Mouse (Mus musculus): Measurements from ENCODE around the gene Sp9.

Sp9 gene

GRCm38 (mm10) chr2:73274119-73274920, 2.6 kb downstream of the Sp9 start:
- no peak for DNase-seq (ENCODE audit: low spot score)

- no peak for DNase-seq (ENCODE audit: low spot score)
Observed at GRCm38 (mm10) chr2:73275261-73276040, 3.7 kb downstream of the Sp9 start.

GRCm38 (mm10) chr2:73276141-73276571, 4.4 kb downstream of the Sp9 start:
- no peak for DNase-seq (ENCODE audit: low spot score)

GRCm38 (mm10) chr2:73277021-73277708, 5.4 kb downstream of the Sp9 start:
- DNase-seq (ENCODE audit: low spot score) = no peak

GRCm38 (mm10) chr2:73277709-73278075, 6.0 kb downstream of the Sp9 start:
- DNase-seq (ENCODE audit: low spot score) = no peak

GRCm38 (mm10) chr2:73278131-73278854, 6.6 kb downstream of the Sp9 start:
- peak; percentile 73 for DNase-seq (ENCODE audit: low spot score)

GRCm38 (mm10) chr2:73278869-73279268, 7.1 kb downstream of the Sp9 start:
- DNase-seq (ENCODE audit: low spot score) = no peak

GRCm38 (mm10) chr2:73279271-73280038, 7.7 kb downstream of the Sp9 start:
- no peak for DNase-seq (ENCODE audit: low spot score)

GRCm38 (mm10) chr2:73280356-73281047, 8.8 kb downstream of the Sp9 start:
- DNase-seq (ENCODE audit: low spot score) = no peak

- no peak for DNase-seq (ENCODE audit: low spot score)
Observed at GRCm38 (mm10) chr2:73281048-73281661, 9.4 kb downstream of the Sp9 start.

- no peak for DNase-seq (ENCODE audit: low spot score)
Observed at GRCm38 (mm10) chr2:73281707-73282106, 10.0 kb downstream of the Sp9 start.

GRCm38 (mm10) chr2:73285630-73286029, 13.9 kb downstream of the Sp9 start:
- DNase-seq (ENCODE audit: low spot score) = no peak

GRCm38 (mm10) chr2:73291130-73291529, 19.4 kb downstream of the Sp9 start:
- no peak for DNase-seq (ENCODE audit: low spot score)

- DNase-seq (ENCODE audit: low spot score) = no peak
Observed at GRCm38 (mm10) chr2:73295023-73295422, 23.3 kb downstream of the Sp9 start.

- no peak for DNase-seq (ENCODE audit: low spot score)
Observed at GRCm38 (mm10) chr2:73298154-73298553, 26.4 kb downstream of the Sp9 start.

- DNase-seq (ENCODE audit: low spot score) = no peak
Observed at GRCm38 (mm10) chr2:73298841-73299240, 27.1 kb downstream of the Sp9 start.

- DNase-seq (ENCODE audit: low spot score) = no peak
Observed at GRCm38 (mm10) chr2:73301979-73302378, 30.3 kb downstream of the Sp9 start.

GRCm38 (mm10) chr2:73302722-73303121, 31.0 kb downstream of the Sp9 start:
- DNase-seq (ENCODE audit: low spot score) = no peak

GRCm38 (mm10) chr2:73304506-73304905, 32.8 kb downstream of the Sp9 start:
- DNase-seq (ENCODE audit: low spot score) = no peak

GRCm38 (mm10) chr2:73306006-73306405, 34.3 kb downstream of the Sp9 start:
- no peak for DNase-seq (ENCODE audit: low spot score)
